Mouse (Mus musculus): ENCODE data around the gene Gm29666.

The Gm29666 gene

DNA sequence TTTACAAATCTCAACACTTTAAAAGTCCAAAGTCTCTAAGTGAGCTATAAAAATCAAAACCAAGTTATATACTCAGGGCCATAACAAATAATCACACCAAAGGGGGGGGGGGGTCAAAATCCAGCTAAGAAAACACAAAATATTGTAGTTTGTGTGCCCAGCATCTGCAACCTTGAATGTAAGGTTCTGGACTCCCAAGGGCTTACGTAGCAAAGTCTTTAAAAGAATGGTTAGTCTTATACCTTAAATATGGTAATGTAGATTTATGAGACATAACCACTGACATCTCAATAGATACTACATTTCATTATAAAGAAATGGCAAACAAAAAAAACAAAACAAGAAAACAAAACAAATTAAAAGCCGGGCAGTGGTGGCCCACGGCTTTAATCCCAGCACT lies at the start of gene Gm29666:
Gene Gm29666, minus strand, starts transcription at position 101 of the 400 bp plus-strand sequence.
- no peak for DNase-seq

DNA sequence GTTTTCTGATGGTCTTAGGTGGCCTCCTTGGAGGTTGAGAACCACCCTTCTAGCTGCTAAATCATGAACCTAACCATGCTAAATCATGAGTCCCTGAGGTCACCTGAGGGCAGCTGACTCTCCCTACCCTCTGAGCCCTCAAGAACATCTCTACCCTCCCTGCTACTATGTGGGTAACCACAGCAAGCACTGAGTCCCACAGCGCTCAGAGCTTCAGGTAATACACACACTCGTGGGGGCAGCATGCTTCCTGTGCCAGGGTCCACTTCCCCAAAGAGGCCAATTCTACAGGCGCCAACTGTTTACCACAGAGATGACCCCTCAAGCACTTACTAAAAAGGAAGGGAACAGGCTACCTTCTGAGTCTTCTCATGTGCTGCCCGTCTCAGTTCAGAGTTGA lies 48.7 kb upstream of the Gm29666 start:
- no peak for DNase-seq

GRCm38 (mm10) chr15:84965575-84966360 lies 45.9 kb upstream of the Gm29666 start:
- peak in 1 of 2 experiments; percentile 35 for DNase-seq

- DNase-seq, result no peak
Observed at GRCm38 (mm10) chr15:84964771-84965170, 44.9 kb upstream of the Gm29666 start.

DNA sequence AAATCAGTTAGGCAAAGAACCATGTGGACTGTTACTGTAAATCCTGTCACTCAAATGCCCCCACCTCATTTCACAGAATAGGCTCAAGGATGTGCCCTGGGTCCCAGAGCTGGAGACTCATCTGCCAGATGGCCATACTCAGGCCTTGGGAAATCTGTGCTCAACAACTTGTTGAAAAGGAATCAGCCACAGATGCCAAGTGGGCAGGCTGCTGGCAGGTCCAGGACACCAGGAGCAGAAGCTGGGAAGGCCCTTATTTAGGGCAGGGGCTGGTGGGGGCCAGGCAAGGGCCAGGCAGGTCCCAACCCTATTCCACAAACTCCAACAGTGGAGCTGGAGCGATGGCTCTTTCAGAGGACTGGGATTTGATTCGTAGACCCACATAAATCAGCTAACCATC lies 42.7 kb upstream of the Gm29666 start:
- DNase-seq, result no peak

GRCm38 (mm10) chr15:84960692-84961091 lies 40.9 kb upstream of the Gm29666 start:
- DNase-seq, result no peak

- no peak for DNase-seq
Observed at GRCm38 (mm10) chr15:84959891-84960290, 40.1 kb upstream of the Gm29666 start.

- no peak for DNase-seq
Observed at GRCm38 (mm10) chr15:84958331-84958730, 38.5 kb upstream of the Gm29666 start.

DNA sequence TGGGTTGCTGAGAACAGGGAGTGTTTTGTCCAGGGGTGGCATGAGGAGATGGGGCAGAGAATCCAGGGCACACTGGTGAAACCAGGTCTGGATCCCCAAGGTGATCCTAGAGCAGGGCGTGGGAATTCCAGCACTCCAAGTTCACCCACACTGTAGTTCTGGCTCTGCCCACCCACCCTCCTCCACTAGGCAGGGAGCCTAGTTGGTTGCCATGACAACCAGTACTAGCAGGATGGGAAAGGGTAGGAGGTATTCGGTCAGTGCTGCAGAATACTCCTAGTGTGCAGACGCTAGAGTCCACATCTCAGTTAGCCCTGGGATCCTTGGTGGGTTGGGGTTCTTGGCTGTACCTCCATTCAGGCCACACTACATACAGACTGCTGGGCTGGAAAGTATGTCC lies 38.0 kb upstream of the Gm29666 start:
- no peak for DNase-seq

DNA sequence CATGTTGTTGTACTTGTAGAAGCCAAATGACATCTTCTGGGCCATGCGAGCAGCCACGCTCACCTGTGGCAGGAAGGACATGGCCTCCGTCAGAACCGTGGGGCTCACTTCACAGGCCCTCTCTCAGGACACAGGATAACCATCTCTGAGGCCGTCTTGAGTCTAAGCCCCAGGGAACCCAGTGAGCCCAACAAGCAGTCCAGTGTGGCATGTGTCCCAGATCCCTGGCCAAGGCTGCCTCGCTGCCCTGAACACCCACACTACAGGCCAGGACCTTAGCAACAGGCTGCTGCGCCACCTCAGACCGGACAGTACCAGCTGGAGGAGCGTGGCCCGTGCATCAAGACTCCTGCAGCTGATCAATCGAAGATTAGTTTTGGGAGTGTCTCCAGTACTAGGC lies 33.4 kb upstream of the Gm29666 start:
- no peak for DNase-seq

GRCm38 (mm10) chr15:84950053-84950452 lies 30.2 kb upstream of the Gm29666 start:
- DNase-seq, result no peak

DNA sequence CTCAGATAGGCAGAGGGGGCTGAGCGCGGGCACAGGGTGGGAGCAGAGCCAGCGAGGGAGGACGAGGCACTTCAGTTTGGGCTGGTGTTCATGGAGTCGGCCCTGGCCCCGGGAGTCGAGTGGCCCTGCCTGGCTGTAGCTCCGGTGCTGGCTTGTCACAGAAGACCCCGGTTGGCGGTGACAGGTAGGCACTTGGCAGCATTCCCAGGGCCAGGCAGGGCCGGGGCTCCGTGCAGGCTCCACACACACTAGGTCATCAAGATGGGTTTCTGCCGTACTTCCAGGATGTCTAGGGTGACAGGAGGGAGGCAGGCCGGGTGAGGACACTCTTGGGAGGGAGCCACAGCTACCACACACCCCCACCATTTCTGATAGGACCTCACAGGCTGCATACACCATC lies 29.2 kb upstream of the Gm29666 start:
- DNase-seq, result no peak

GRCm38 (mm10) chr15:84944319-84944718 lies 24.5 kb upstream of the Gm29666 start:
- DNase-seq, result no peak

GRCm38 (mm10) chr15:84942647-84943285 lies 22.9 kb upstream of the Gm29666 start:
- DNase-seq, result no peak

DNA sequence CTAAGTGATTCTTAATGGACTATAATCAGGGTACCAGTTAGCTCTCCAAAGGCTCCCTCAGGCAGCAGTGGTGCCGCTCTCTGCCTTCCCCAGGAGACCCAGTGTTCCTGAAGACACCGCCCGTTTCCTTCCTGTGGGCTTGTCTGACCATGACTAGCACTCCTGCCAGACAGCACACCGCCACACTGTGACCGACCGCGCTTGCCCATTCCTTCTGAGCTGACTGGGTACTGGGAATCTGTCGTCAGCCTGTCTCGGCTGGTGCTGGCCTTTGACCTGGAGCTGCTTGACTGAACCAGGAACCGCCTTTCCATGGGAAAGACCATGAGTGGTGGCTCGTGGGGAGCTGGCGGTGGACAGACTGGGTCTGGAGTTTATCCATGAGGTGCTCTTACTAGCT lies 20.3 kb upstream of the Gm29666 start:
- peak; percentile 66 to 74 for DNase-seq

DNA sequence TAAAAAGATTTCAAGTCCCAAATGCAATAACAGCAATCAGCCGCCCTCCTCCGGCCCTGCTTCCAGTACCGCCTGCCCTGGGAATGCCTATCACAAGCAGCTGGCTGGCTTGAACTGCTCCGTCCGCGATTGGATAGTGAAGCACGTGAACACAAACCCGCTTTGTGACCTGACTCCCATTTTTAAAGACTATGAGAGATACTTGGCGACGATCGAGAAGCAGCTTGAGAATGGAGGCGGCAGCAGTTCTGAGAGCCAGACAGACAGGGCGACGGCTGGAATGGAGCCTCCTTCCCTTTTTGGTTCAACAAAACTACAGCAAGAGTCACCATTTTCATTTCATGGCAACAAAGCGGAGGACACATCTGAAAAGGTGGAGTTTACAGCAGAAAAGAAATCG lies 15.1 kb upstream of the Gm29666 start:
- DNase-seq, result no peak

DNA sequence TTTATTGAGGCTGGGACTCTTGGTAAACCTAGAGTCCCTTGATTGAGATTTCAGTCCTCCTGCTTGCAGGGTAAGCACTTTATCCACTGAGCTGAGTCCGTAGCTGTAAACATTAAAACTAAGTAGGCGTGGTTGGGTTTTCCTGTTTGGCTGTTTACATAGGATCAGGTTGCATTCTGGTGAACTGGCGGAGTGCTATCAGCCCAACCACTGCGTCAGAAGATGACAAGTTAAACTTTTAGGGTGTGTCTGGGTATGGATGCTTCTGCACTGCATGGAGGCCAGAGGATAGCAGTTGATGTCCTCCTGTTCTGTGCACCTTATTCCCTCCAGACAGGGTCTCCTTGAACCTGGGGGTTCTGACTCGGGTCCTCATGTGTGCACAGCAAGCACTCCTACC lies 12.5 kb upstream of the Gm29666 start:
- DNase-seq, result no peak

DNA sequence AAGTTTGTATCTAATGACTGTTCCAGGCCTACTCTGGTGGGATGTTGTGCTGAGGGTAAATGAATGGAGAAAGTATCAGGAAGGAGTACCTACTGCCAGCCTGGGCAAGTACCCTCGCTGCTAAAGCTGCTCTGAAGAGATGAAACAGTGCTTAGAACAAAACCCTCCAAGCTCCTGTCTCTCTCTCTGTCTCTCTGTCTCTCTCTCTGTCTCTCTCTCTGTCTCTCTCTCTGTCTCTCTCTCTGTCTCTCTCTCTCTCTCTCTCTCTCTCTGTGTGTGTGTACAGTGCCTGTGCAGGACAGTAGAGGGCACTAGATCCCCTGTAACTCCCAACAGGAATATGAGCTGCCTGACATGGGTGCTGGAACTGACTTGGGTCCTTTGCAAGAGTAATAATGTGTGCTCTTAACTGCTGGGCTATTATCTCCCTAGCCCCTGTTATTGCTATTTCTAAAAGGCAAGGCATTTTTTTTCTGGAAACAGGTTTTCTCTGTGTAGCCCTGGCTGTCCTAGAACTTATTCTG lies 5.7 kb upstream of the Gm29666 start:
- DNase-seq, result no peak

GRCm38 (mm10) chr15:84924781-84925315 lies 5.0 kb upstream of the Gm29666 start:
- peak; percentile 13 to 39 for DNase-seq

DNA sequence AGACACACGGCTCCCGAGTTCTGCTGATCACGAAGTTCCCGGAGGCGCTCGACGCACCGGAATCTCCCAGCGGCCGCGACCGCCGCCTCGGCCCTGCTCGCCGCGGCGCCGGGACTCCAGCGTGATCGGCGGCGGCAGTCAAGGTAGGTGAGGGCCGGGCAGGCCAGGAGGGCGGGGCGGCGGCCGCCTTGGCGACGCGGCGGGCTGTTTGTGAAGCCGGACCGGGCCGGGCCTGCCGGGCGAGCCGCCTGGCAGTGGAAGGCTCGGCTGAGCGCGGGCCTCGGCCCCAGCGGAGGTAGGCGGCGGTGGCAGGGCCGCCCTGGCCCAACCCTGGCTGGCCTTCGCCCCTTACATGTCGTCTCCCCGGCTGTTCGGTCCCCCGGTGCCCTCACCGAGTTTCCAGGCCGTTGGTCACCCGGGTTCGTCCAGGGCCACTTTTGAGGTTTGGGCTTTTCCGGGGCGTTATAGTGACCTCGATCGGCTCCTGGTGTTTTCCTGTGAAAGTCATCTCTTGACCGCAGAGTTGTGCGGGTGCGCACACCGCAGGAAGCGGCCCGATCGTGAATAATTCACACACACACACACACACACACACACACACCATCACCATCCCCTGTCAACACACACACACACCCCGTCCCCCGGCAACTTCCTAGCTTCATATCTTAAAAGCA lies 3.8 kb upstream of the Gm29666 start:
- DNase-seq, result no peak

GRCm38 (mm10) chr15:84922884-84923507 lies 3.2 kb upstream of the Gm29666 start, which contains the start of gene Nup50:
Nup50 (plus strand) TSS chr15:84923411.
- DNase-seq, result peak; percentile 99 to 100

GRCm38 (mm10) chr15:84913201-84913600 lies 6.6 kb downstream of the Gm29666 start:
- DNase-seq, result peak in 1 of 2 experiments; percentile 20

Measured in kidney, adult 8-10 months (tissue).